Mouse (Mus musculus): ENCODE results near the gene Cyth1. TPM values are rescaled to one million over a fixed set of nuclear protein-coding genes. Genes with fewer than 3 reads are reported as not detected.

Cyth1 gene
- polyA plus RNA-seq, 1 experiment: 47.7 TPM

DNA sequence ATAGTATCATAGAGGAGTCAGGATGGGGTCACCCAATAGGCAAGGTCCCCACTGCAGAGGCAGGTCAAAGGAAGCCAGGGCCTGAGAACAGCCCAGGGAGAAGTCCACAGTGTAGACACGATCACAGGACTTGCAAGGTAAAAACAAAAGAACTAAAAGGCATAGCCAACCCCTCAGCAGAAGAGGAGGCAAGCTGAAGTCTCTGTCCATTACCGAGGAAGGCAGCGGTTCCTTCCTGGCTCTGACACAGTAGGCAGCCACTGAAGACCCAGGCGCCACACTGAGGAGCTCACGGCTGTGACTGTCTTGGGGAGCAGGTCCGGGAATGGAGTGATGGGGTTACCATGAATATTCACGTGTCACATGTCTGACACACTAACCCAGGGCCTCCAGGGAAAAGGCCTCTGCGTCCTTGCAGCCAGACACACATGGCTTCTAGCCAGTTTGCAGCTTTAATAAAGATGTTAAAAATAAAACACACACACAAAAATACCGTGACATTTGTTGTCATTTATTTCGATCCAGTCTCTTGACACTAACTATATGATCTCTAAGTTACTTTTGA, 51.5 kb downstream of the Cyth1 start:
- no peak for DNase-seq (ENCODE audit: low read depth in 1 of 2, low spot score in 2 of 2)
- Histone ChIP-seq H3K4me3 (ENCODE audit: extremely low read depth, insufficient read depth, insufficient read length) (no peak overlapping the region), H3K4me1 (ENCODE audit: control insufficient read depth, insufficient read depth, insufficient read length) (peaks cover 72% of the 10 kb centered on the region), H3K36me3 (ENCODE audit: control insufficient read depth, insufficient read depth, low read length) (peaks cover 1% of the 10 kb centered on the region), H3K27ac (ENCODE audit: insufficient read depth, low read length) (peak overlapping the region; percentile 39; the same call in 1 of the 2 replicates), H3K27me3 (ENCODE audit: control insufficient read depth, insufficient read depth, low read length) (no peaks in the 10 kb centered on the region)
- WGBS: 50% methylated on average over 10 of the region's 10 CpGs
- TF ChIP-seq CTCF (IDR thresholded peaks at IDR 0.05; ENCODE audit: extremely low read depth, insufficient read depth, insufficient read length, insufficient replicate concordance) (no peak), POLR2A (IDR thresholded peaks at IDR 0.05; ENCODE audit: low read depth, low read length) (no peak)

DNA sequence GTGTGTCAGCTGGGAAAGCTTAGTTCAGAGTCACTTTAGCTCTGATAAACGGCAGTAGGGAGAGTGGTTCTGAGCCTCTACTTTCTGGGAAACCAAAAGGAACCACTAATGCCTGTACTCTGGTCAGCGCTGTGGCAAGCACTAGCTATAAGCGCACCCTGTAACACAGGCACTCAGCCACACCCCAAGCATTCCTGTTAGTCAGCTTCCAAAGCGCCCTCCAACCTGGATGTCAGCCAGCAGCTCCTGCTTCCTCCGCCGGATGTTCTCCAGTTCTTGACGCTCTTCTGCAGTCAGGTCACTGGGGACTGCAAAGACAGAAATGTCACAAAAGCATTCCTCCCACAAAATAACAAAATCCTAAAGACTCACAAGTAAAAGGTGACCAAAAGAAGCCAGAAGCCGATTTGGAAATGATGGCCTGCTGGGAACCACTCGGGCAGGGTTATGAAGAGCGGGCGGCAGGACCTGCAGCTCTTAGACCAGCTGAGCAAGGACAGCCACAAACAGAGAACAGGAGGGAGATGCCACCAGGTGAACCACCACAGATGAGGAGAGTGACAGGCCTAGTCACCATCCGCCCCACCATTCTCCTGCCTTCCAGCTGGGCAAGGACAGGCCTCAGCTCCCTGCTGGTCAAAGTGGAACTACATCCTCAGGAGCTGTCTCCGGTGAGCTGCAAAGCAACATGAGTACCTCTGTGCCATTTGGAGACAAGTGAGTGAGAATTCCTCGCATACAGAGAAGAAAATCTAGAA, 54.8 kb downstream of the Cyth1 start:
- Histone ChIP-seq H3K4me1 (ENCODE audit: control insufficient read depth, insufficient read depth, insufficient read length) (peaks cover 48% of the 10 kb centered on the region; the same call in 1 of the 2 replicates), H3K27ac (ENCODE audit: insufficient read depth, low read length) (peak overlapping the region; percentile 86), H3K27me3 (ENCODE audit: control insufficient read depth, insufficient read depth, low read length) (no peaks in the 10 kb centered on the region), H3K4me3 (ENCODE audit: extremely low read depth, insufficient read depth, insufficient read length) (no peak overlapping the region), H3K36me3 (ENCODE audit: control insufficient read depth, insufficient read depth, low read length) (peaks cover 12% of the 10 kb centered on the region)
- no peak for DNase-seq (ENCODE audit: low read depth in 1 of 2, low spot score in 2 of 2)
- no peak for TF ChIP-seq POLR2A (IDR thresholded peaks at IDR 0.05; ENCODE audit: low read depth, low read length)
- TF ChIP-seq CTCF (IDR thresholded peaks at IDR 0.05; ENCODE audit: extremely low read depth, insufficient read depth, insufficient read length, insufficient replicate concordance): no peak
- 62% methylated on average over 14 of the region's 14 CpGs for WGBS

DNA sequence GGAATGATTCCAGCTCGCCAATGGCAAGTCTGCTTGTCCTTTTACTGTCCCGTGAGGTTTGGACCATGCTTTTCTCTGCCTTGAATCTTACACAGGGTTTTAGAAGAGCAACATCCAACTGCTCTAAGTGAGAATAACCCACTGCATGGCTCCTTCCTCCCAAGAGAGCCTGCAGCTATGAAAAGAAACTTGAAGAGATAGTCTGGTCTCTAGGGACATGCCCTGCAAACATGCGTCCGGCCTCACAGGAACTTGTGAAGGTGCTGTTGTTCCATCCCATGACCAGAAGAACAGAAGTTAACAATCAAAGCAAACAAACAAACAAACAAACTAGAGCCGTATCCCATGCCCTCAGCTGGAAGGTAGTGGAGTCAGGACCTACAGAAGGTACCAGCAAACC, 55.4 kb downstream of the Cyth1 start:
- DNase-seq (ENCODE audit: low read depth in 1 of 2, low spot score in 2 of 2): peak; percentile 60 to 61
- Histone ChIP-seq H3K27me3 (ENCODE audit: control insufficient read depth, insufficient read depth, low read length) (no peaks in the 10 kb centered on the region), H3K4me1 (ENCODE audit: control insufficient read depth, insufficient read depth, insufficient read length) (peaks cover 44% of the 10 kb centered on the region; the same call in 1 of the 2 replicates), H3K36me3 (ENCODE audit: control insufficient read depth, insufficient read depth, low read length) (peaks cover 15% of the 10 kb centered on the region), H3K27ac (ENCODE audit: insufficient read depth, low read length) (peak overlapping the region; percentile 86), H3K4me3 (ENCODE audit: extremely low read depth, insufficient read depth, insufficient read length) (no peak overlapping the region)
- TF ChIP-seq POLR2A (IDR thresholded peaks at IDR 0.05; ENCODE audit: low read depth, low read length) (no peak), CTCF (IDR thresholded peaks at IDR 0.05; ENCODE audit: extremely low read depth, insufficient read depth, insufficient read length, insufficient replicate concordance) (no peak)
- WGBS: 47% methylated on average over 5 of the region's 5 CpGs

DNA sequence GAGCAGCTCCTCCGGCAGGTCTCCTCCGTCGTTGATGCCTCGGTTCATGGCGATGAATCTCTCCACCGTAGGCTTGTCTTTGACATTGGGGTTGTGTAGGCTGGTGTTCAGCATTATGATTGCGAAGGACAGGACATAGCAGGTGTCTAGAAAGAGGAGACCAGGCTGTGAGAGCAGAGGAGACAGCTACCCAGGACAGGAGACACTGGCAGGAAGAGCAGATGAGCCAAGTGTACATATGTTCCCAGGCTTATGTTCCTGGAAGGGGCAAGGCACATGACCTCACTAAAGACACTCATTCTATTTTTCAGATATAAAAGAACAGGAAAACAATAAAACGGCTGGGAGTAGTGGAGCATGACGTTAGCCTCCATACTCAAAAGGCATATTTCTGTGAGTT, 65.6 kb downstream of the Cyth1 start:
- no peak overlapping the region for H3K4me3 ChIP-seq (ENCODE audit: extremely low read depth, insufficient read depth, insufficient read length)
- peaks cover 48% of the 10 kb centered on the region for H3K36me3 ChIP-seq (ENCODE audit: control insufficient read depth, insufficient read depth, low read length)
- no peak for TF ChIP-seq CTCF (IDR thresholded peaks at IDR 0.05; ENCODE audit: extremely low read depth, insufficient read depth, insufficient read length, insufficient replicate concordance)
- TF ChIP-seq POLR2A (IDR thresholded peaks at IDR 0.05; ENCODE audit: low read depth, low read length): no peak
- peak overlapping the region; percentile 43; the same call in 1 of the 2 replicates for H3K27ac ChIP-seq (ENCODE audit: insufficient read depth, low read length)
- no peaks in the 10 kb centered on the region for H3K27me3 ChIP-seq (ENCODE audit: control insufficient read depth, insufficient read depth, low read length)
- peaks cover 10% of the 10 kb centered on the region; the same call in 1 of the 2 replicates for H3K4me1 ChIP-seq (ENCODE audit: control insufficient read depth, insufficient read depth, insufficient read length)
- 74% methylated on average over 9 of the region's 9 CpGs for WGBS
- no peak for DNase-seq (ENCODE audit: low read depth in 1 of 2, low spot score in 2 of 2)

DNA sequence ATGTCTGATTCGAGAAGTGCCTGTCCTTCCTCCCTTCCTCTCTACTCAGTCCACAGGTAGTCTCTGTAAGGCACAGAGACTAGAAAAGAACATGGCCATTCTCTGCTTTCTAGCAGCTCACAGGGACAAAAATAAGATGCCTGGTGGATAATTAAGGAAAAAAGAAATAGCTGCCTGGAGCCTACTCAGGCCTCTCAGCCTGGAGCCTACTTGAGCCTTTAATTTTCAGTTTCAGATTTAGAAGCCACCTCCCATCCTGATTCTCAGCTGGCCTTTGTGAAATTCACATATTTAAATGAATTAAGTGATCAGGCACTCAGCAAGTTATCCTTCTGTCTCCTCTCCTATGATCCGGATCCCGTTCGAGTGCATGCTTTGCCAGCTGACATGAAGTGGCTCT, 66.0 kb downstream of the Cyth1 start:
- WGBS: 87% methylated on average over 4 of the region's 4 CpGs
- H3K27me3 ChIP-seq (ENCODE audit: control insufficient read depth, insufficient read depth, low read length): no peaks in the 10 kb centered on the region
- H3K36me3 ChIP-seq (ENCODE audit: control insufficient read depth, insufficient read depth, low read length): peaks cover 51% of the 10 kb centered on the region
- peaks cover 10% of the 10 kb centered on the region; the same call in 1 of the 2 replicates for H3K4me1 ChIP-seq (ENCODE audit: control insufficient read depth, insufficient read depth, insufficient read length)
- DNase-seq (ENCODE audit: low read depth in 1 of 2, low spot score in 2 of 2): no peak
- TF ChIP-seq POLR2A (IDR thresholded peaks at IDR 0.05; ENCODE audit: low read depth, low read length): no peak
- TF ChIP-seq CTCF (IDR thresholded peaks at IDR 0.05; ENCODE audit: extremely low read depth, insufficient read depth, insufficient read length, insufficient replicate concordance): no peak
- H3K4me3 ChIP-seq (ENCODE audit: extremely low read depth, insufficient read depth, insufficient read length): no peak overlapping the region
- peak overlapping the region; percentile 43; the same call in 1 of the 2 replicates for H3K27ac ChIP-seq (ENCODE audit: insufficient read depth, low read length)

DNA sequence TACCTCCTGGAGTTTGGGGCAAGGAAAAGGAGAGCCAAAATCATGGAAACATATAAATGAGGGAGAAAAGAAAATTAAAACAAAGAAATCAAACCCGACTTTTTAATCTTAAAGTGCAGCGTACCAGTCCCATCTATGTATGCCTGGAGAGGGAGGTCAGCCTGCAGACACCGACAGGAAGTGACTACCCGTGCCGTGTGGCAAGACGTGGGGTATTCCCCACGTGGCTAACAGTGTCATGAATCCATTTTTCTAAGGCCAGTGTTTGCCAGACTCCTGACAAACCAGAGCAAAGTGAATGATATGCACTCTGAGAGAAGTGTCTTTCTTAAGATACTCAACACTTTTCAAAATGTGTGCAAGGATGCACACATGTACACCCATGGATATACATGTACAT, 68.2 kb downstream of the Cyth1 start:
- Histone ChIP-seq H3K36me3 (ENCODE audit: control insufficient read depth, insufficient read depth, low read length) (peaks cover 61% of the 10 kb centered on the region), H3K4me1 (ENCODE audit: control insufficient read depth, insufficient read depth, insufficient read length) (peaks cover 10% of the 10 kb centered on the region; the same call in 1 of the 2 replicates), H3K27me3 (ENCODE audit: control insufficient read depth, insufficient read depth, low read length) (no peaks in the 10 kb centered on the region), H3K27ac (ENCODE audit: insufficient read depth, low read length) (no peak overlapping the region), H3K4me3 (ENCODE audit: extremely low read depth, insufficient read depth, insufficient read length) (no peak overlapping the region)
- WGBS: 17% methylated on average over 7 of the region's 7 CpGs
- TF ChIP-seq CTCF (IDR thresholded peaks at IDR 0.05; ENCODE audit: extremely low read depth, insufficient read depth, insufficient read length, insufficient replicate concordance) (no peak), POLR2A (IDR thresholded peaks at IDR 0.05; ENCODE audit: low read depth, low read length) (no peak)
- DNase-seq (ENCODE audit: low read depth in 1 of 2, low spot score in 2 of 2): no peak

DNA sequence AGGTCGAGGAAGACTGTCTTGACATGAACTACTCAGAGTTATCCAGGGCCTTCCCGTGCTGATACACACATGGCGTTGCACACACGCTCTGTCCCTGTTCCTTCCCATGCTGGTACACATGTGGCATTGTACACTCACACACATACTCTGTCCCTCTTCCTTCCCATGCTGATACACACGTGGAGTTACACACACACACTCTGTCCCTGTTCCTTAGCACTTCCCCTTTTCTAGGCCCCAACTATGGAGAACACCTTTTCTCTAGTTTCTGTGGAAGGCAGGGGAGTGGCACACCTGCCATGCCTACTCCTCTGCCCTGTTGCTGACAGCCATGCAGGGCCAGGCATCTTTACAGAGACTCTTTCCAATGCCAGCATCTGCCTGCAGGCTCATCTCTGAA, 70.2 kb downstream of the Cyth1 start:
- no peaks in the 10 kb centered on the region; the same call in 1 of the 2 replicates for H3K4me1 ChIP-seq (ENCODE audit: control insufficient read depth, insufficient read depth, insufficient read length)
- 69% methylated on average over 5 of the region's 5 CpGs for WGBS
- no peaks in the 10 kb centered on the region for H3K27me3 ChIP-seq (ENCODE audit: control insufficient read depth, insufficient read depth, low read length)
- DNase-seq (ENCODE audit: low read depth in 1 of 2, low spot score in 2 of 2): no peak
- no peak for TF ChIP-seq POLR2A (IDR thresholded peaks at IDR 0.05; ENCODE audit: low read depth, low read length)
- TF ChIP-seq CTCF (IDR thresholded peaks at IDR 0.05; ENCODE audit: extremely low read depth, insufficient read depth, insufficient read length, insufficient replicate concordance): no peak
- H3K36me3 ChIP-seq (ENCODE audit: control insufficient read depth, insufficient read depth, low read length): peaks cover 59% of the 10 kb centered on the region
- no peak overlapping the region for H3K27ac ChIP-seq (ENCODE audit: insufficient read depth, low read length)
- no peak overlapping the region for H3K4me3 ChIP-seq (ENCODE audit: extremely low read depth, insufficient read depth, insufficient read length)
